Mouse (Mus musculus) heart, adult 9 months (tissue): ENCODE measurements around the gene Cdiptos.
A peak's percentile ranks its signal among the peaks of the same experiment; 100 is the strongest.

Experiments used
- DNase-seq, 2 experiments: peaks; one replicate each; pipeline ENCODE4 v3.0.0; 2022; ENCODE audit warnings: low spot score in 2 of 2

Gene Cdiptos

DNA sequence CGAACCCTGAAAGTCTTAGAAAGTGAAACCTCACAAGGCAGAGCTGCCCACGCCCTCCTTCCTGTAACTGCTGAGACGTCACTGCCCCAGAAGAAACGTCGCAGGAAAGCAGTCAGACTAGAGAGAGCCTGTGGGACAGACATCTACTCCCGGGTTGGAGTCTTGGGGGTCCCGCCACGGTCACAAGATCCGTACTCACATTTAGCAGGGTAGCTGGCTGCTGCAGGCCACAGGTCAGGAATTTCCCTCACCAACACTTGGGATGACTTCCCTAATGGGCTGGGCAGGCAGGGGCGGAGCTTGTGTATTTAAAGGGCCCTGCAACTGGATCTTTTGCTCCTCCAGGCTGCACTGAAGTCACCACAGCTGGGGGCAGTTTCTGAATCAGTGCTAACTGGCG, 38.4 kb upstream of the Cdiptos start, which contains the start of gene Mvp:
Gene Mvp (minus strand): TSS at position 302 of the 400 bp plus-strand sequence.
- peak; percentile 85 to 87 for DNase-seq

DNA sequence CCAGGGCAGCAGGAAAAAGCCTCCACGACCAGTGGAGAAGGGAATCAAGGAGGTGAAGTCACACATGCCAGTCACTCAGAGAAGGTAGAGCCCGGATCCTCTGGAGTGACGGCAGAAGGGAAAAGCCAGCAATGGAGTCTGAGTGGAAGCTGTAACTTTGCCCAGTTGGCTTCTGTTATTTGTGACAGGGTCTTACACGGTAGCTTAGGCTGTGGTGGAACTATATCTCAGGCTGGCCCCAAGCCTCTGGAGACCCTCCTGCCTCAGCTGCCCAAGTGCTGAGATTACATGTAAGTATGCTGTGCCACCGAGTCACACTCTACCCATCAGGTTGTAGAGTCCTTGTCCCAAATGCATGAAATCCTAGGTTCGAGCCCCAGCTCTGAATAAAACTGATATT, 37.5 kb upstream of the Cdiptos start:
- no peak for DNase-seq

DNA sequence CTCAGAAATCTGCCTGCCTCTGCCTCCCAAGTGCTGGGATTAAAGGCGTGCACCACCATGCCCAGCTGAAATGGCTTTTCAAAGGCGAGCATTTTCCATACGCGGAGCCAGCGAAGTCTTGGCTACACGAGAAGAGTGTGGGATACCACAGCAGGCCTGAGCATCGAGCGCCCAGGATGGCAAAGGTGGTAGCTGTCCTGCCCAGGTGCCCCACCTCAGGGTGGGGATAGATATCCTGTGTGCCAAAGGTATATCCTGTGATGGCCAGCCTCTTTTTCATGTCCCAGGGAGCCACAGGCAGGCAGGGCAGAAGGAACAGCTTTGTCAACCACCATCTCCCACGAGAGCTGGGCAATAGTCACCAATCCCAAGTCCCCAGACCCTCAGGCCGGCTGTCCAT, 36.9 kb upstream of the Cdiptos start:
- no peak for DNase-seq

DNA sequence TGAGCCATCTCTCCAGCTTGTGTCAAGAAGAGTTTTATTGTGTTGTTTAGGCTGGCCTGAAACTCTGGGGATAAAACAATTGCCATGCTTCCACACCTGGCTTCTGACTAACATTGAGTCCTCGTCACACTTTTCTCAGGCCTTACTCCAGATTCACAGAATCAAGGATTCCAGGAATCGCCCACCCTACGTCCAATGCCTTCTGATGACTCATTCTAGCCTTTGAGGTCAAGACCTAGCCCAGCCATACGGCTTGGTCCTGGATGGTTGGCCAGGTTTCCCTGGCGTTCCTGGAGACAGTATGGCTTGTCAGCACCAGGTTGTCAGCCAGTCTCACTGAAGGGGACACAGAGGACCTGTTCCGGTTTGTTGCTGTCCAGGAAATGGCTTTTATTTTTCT, 36.5 kb upstream of the Cdiptos start:
- no peak for DNase-seq

DNA sequence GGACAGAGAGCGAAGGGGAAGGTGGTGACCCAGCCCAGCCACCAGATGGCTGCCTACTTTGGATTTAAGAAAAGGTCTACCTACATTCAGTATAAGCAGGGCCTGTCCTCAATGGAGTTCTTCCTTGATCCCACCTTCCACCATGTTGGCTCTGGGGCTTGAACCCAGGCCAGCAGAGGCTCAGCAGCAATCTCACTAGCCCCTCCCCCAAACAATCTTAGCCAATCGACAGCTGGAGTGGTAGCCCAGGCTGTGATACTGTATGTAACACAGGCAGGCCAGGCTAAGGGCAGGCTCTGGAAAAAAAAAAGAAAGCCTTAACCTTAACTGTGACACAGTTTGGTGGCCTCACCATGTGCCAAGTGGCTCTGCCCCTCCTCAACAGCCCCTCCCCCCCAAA, 35.8 kb upstream of the Cdiptos start:
- no peak for DNase-seq

DNA sequence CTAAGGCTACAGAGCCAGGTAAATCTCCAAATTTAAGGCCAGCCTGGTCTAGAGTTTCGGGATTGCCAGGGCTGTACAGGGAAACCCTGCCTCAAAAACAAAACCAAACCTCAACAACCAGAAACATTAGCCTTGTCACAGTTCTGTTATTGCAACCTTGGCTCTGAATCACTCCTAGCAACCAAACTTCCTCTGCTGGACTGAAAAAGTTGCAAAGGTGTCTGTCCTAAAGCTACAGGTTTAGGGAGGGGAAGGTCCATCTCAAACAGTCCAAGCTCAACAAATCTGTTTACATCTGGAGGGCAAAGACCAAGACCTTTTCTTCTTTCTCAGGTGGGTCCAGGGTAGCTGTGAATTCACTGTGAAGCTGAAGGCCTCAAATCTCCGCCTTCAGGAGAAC, 35.2 kb upstream of the Cdiptos start:
- no peak for DNase-seq

DNA sequence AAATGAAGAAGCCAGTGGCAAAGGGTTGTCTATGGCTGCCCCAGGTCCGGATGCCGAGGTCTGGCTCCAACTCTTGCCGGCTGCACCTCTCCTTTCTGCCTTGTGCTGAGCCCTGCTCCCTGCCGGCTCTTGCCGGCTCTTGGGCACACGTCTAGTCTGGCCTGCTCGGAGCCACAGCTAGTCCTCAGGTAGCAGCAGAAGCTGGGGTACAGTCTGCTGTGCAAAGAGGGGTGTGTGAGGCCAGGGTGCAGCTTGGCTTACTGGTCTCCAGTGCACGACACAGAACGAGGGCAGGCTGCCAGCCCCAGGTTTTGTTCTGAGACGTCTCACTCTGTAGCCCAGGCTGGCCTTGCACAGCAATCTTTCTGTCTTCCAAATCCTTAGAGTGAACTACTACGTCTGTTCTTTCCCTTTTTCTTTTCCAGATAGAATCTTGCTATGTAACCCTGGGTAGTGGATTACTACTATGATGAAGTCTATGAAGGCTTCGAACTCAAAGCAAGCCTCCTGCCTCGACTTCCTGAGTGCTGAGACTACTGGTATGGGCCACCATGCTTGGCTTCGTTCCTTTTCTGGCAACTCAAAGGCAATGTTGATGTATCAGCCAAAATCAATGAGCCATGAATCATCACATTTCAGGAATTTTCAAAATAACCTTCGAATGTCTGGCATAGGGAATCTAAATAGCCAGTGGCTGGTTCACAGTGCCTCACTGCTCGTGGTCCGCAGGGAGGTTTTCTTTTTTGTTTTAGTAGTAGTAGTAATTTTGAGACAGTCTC, 33.6 kb upstream of the Cdiptos start:
- no peak for DNase-seq

DNA sequence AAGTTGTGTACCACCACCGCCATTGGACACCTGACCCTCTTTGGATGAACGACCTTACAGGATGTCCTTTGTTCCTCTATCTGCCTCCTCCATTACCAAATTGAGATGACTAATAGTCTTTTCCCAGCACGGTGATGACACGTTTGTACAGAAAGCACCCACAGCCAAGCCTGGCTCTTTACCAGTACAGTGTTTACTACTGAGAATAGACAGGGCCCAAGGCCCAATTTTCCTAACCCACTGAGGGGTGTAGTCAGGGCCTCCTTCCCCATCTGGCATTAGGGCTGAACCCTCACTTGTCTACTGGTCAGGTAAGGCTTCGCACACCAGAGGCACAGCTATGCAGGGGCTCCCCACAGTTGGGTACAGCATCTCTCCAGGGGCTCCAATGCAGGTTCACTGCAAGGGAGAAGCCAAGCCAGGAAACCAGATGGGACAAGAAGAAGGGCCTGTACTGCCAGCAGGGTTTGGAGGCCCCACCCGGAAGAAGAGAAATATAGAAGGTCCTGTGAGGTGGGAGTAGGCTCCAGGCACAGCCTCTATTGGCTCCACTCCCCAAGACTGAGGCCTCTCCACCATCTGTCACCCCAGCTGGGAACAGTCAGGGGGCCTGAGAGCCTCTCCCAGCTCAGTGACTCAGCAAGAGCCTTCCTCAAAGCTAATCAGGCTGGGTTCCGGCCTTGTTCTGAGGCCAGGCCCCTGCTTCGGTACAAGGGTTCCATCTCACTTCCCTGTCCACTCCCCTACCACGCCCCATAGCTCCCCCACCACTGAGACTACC, 32.5 kb upstream of the Cdiptos start:
- peak; percentile 90 to 93 for DNase-seq

DNA sequence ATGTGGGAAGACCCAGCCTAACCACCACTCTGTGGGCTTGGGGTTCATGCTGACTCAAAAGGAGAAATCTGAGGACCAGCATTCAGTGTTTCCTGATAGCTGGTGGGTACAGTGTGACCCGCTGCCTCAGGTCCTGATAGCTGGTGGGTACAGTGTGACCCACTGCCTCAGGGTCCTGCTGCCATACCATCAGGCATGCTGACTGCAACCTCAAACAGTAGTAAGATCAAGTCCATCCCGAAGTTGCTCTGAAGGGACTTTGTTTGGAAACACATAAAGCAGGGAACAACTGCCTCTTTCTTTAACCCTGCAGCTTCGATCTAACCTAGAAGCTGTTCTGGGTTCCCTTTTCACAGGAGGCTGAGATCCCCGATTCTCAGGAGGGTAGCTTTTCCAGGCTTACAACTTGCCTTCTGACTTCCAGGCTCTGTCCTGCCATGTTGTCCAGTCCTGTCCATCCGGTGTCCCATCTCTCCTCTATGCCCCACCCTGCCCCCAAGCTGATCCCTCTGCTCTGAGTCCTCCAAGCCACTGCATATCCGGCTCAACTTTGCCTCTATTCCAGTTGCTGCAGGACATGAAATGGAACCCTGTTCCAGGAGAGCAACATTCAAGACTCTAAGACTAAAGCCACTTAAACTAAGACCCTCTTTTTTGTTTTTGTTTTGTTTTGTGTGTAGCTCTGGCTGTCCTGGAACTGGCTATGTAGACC, 31.6 kb upstream of the Cdiptos start:
- no peak for DNase-seq

DNA sequence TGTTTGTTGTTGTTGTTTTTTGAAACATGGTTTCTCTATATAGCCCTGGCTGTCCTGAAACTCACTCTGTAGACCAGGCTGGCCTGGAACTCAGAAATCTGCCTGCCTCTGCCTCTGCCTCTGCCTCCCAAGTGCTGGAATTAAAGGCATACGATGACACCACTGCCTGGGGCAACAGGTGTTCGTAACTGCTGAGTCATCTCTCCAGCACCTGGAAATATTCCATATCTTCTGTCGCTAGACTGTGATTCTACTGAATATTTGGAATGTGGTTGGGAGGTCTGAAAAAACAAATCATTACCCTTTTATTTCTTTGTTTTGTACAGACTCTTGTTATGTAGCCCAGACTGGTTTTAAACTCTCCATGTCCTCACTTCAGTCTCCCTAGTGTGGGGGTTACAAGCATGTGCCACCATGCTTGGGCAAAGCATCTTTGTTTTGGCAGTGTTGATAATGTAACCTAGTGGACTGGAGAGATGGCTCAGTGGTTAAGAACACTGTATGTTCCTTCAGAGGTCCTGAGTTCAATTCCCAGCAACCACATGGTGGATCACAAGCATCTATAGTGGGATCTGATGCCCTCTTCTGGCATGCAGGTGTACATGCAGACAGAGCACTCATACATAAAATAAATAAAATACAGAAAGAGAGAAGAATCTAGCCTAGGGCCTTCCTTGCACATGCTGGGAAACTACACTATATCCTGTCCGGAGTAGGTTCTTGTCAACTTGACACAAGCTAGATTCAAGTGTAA, 28.4 kb upstream of the Cdiptos start:
- DNase-seq = no peak

DNA sequence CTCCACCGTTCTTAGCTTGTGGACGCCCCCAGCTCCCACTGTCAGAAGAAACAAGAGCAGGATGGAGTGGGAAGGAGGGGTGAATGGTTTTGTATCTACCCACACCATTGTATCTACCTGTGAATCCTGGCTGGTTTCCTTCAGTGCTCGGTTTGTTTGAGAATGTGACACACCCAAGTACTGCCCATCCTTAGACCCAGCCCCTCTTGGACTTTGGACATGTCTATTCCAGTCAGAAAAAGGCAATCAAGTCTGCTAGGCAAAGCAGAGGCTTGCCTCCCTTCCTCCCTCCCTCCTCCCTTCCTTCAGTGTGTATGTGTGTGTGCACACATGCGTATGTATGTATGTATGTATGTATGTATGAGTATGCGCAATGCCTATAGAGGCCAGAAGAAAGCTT, 27.7 kb upstream of the Cdiptos start:
- DNase-seq = no peak

DNA sequence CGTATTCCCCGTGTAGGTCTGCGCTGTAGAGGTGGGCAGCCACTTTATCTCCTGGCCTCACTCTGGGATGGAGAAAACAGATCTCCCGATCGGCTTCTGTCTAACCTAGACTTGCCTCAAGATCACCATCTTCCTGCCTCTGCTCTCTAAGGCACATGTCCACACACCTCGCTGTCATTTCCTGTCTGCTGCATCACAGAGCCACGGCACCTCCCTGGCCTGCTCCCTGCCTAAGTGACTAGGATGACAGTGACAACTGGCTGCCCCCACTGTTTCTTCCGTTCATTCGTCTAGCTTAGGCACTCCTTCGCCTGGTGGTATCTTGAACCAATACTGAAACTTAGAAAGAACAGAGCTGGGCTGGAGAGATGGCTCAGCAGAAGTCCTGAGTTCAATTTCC, 23.7 kb upstream of the Cdiptos start:
- no peak for DNase-seq

DNA sequence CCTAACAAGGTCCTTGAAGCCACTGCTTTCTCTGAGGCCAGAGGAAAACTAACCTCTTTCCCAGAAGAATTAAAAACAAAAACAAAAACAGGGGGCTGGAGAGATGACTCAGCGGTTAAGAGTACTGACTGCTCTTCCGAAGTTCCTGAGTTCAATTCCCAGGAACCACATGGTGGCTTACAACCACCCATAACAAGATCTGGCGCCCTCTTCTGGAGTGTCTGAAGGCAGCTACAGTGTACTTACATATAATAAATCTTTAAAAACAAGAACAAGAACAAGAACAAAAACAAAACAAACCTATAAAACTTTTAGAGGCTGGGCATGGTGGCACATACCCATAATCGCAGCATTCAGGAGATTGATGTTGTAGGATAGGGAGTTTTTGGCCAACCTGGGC, 20.6 kb upstream of the Cdiptos start:
- DNase-seq = no peak

DNA sequence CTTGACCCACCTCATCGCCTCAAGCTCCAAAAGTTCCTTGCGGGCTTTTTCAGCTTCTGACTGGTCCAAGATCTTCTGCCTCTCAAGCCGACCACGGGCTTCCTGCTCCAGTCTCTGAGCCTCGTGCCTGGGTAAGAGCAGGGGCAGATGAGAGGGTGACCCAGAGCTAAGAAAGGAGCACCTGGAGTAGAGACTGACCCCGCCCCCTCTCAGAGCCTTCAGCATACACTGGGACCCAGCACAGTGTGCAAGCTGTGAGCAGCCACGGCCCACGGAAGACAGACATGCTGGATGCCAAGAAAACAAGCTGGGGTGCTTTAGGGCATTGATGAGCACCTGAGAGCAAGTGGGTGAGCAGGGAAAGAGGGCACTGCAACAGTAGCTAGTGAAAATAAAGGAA, 12.9 kb upstream of the Cdiptos start:
- no peak for DNase-seq

DNA sequence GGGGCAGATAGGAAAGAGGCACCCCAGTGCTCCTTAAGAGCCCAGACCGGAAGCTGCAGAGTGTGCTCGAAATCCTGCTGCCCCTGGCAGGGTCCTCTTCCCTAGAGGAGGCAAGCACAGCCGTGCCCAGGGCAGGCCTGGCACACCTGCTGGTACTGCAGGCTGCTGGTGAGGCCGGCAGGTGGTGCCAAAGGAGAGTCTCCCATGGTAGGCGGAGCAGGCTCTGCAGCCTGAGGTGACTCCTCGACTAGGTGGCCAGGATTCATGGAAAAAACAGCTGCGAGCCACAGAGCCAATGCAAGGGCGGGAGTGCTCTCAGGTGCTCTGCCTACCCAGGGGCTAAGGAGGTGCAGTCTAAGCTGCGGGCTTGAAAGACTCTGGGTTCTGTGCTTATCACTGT, 10.4 kb upstream of the Cdiptos start:
- DNase-seq = no peak

DNA sequence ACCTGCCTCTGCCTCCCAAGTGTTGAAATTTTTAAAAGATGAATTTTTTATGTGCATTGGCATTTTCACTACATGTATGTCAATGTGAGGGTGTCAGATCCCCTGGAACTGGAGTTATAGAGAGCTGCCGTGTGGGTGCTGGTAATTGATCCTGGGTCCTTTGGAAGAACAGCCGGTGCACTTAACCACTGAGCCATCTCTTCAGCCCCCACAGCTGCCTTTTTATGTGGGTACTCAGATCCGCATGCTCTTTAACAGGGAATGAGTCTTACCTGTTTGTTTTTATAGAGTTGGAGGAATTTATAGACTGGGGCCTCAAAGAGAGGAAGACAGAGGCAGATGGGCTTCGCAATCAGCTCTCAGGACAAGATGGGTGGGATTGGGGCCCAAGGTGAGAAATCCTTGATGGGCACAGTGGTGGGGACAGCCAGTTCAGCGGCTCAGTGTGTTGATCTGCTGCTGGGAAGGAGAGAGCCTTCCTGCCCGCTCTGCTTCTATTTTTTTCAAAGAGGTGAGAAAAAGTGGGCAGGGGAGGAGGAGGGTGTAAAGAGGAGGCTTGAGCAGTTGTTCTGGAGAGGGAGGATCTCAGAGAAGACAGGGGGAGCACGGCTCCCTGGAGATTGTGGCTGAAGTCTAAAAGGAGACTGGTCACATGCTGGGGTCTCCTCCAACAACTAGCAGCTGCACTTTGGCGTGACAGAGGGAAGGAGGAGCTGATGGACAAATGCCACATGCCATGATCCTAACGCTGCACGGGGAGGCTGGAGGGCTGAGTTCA, 9.0 kb upstream of the Cdiptos start:
- DNase-seq = no peak

DNA sequence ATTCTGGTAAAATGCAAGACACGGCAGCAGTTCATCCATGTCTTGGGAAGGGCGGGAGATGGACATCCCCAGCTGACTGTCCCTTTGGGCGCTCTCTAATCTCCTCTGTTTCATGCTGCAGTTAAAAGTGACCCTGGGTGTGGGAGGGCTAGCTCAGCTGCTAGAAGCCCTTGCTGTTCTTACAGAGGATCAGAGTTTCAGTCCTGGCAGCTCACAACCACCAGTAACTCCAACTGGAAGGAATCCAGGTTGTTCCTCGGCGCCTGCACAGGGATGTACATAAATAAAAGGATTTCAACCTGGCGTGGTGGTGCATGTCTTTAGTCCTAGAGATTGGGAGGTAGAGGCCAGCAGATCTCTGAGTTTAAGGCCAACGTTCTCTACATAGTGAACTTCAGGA, 7.2 kb upstream of the Cdiptos start:
- DNase-seq = no peak

DNA sequence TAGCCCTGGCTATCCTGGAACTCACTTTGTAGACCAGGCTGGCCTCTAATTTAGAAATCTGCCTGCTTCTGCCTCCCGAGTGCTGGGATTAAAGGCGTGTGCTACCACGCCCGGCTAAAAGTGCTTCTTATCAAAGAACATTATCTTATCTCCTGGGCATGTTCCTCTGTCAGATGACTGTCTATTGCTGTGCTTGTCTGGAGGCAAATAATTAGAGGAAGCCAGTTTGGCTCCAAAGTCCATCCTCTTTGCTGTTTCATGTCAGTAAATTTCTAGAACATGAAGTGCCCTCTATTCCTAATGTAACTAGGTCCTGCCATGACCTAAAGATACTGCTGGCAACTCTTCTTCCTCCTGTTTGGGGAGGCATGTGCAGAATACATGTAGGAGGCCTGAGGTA, 6.2 kb upstream of the Cdiptos start:
- DNase-seq = no peak

DNA sequence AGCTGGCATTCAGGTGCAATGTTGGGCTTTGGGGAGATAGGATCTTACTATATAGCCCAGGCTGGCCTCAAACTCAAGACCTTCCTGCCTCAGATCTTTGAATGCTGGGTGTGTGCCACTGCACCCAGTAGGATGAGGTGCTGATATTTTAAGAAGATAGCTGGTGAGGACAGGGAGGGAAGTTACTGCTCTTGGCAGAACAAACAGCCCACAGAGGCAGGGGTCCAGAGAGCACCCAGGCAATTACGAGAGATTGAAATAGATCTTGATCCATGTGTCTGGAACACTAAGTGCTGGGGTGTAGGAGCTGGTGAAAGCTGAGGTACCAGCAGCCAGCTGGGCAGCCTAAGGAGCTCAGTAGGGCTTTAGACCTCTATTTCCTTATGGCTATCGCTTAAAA, 5.7 kb upstream of the Cdiptos start:
- DNase-seq = no peak

DNA sequence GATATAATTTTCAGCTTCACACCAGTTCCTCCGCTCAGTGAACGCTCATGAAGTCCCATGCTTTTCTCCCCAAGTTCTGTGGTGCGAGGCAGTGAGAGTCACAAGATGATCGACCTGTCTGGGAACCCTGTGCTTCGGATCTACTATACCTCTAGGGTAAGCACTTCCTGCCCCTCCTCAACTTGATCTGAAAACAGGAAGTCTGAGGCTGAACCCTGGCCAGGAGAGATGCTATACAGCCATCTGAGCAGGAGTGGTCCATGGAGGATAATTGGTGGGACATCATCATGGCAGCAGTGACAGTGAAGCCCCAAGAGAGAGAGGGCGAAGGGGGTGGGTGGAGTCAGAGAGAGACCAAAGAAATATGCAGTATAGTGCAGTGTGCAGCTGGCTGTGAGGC, 2.9 kb upstream of the Cdiptos start:
- no peak for DNase-seq

DNA sequence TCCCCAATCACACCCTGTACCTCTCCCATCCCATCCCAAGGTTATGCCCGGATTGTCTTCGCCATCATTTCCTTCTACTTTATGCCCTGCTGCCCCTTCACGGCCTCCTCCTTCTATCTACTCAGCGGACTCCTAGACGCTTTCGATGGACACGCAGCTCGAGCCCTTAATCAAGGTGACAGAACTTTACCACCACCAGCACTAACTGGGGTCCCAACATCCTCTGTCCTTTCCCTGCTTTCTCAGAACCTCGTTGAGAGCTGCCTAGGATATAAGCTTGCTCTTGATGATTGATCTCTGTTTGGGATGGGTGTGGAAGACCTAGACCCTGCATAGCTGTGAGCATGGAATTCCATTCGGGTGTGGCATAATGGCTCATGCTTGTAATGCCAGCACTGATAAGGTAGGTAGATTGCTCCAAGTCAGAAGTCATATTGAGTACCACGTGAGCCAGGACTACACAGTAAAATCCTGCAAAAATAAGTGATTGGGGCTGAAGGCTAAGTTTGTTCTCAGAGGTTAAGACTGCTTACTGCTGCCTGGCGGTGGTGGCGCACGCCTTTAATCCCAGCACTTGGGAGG, 1.1 kb upstream of the Cdiptos start:
- no peak for DNase-seq

DNA sequence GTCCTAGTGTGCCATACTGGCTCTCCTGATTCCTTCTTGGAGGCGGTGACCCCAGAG, 177 bp downstream of the Cdiptos start, which contains the start of gene Cdipt:
Gene Cdipt (plus strand): TSS at position 22 of the 57 bp plus-strand sequence.
- DNase-seq = no peak
